Mouse (Mus musculus): ENCODE data around the gene Usp48. TPM values are rescaled to one million over a fixed set of nuclear protein-coding genes. Genes with fewer than 3 reads are reported as not detected.

The Usp48 gene
- polyA plus RNA-seq, 1 experiment from 2014 or later, result 76.8 TPM

DNA sequence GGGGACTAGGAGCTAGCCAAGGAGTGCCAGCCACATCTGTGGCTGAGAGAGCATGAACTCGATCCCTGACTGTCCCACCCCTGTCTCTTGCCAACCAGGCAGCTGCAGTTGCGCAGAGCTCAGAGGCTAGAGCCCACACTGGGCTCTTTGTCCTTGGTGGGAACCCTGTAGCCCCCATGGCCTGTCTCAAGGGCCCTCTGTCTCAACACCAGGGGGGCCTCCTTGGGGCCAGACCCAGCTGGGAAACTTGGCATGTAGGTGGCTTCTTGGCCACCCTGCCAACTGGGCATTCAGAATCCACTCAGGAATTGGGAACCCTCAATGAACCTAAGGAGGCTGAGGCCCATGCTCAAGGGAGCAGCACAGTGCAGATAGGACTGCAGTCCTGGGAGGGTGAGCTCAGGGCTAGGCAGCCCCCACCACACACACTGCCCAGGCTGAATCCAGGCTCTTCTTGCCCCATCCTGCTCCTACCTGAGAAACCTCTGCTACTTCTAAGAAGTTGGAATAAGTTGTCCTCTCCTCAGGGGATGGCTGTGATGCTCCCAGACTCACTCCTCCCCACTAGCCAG, 86.5 kb downstream of the Usp48 start:
- Histone ChIP-seq H3K4me2 (ENCODE audit: low read length) (no peak overlapping the region), H3K27me3 (ENCODE audit: control insufficient read depth, insufficient read depth, low read length) (no peaks in the 10 kb centered on the region; the same call in 1 of the 2 replicates), H3K9ac (replicated peaks; ENCODE audit: low read length) (0 out of 2 replicates have a peak overlapping the region, but pooled peaks have one; percentile 14), H3K27ac (replicated peaks; ENCODE audit: low read depth, low read length) (peak overlapping the region; percentile 33; the same call in 1 of the 2 replicates), H3K4me3 (replicated peaks; ENCODE audit: low read depth, low read length) (no peak overlapping the region), H3K36me3 (ENCODE audit: control insufficient read depth, insufficient read depth, low read length) (no peaks in the 10 kb centered on the region), H3K9me3 (ENCODE audit: control insufficient read depth, low read length) (no peaks in the 10 kb centered on the region), H3K4me1 (ENCODE audit: control insufficient read depth, insufficient read depth, low read length) (peaks cover 23% of the 10 kb centered on the region)
- ATAC-seq (ENCODE audit: low FRiP score, low TSS enrichment) (no peak), DNase-seq (no peak)
- WGBS, result 83% methylated on average over 2 of the region's 2 CpGs

DNA sequence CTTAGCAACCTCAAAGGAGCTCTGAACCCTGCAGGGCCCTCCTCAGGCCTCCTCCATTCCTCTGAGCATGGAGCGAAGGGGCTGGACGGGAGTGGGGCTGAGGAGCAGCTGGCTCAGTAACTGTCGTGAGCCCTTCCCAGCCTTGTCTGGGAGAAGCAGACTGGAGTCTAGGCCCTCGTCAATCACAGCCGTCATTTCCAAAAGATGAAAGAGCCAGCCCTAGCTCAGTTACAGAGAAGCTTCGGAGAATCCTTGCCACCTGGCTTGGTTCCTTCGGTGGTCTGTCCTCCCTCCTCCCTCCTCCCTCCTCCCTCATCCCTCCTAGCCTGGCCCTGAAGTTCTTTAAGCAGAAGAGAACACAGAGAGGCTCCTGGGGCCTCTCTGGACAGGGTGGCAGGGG, 87.2 kb downstream of the Usp48 start:
- H3K4me2 ChIP-seq (ENCODE audit: low read length), result peak overlapping the region; percentile 72; the same call in 1 of the 2 replicates
- DNase-seq (peak; percentile 43), ATAC-seq (ENCODE audit: low FRiP score, low TSS enrichment) (no peak)
- peak overlapping the region; percentile 14; the same call in 1 of the 2 replicates for H3K9ac ChIP-seq (replicated peaks; ENCODE audit: low read length)
- WGBS, result 26% methylated on average over 7 of the region's 7 CpGs
- H3K36me3 ChIP-seq (ENCODE audit: control insufficient read depth, insufficient read depth, low read length), result no peaks in the 10 kb centered on the region
- no peak overlapping the region for H3K4me3 ChIP-seq (replicated peaks; ENCODE audit: low read depth, low read length)
- peak overlapping the region; percentile 33; the same call in 1 of the 2 replicates for H3K27ac ChIP-seq (replicated peaks; ENCODE audit: low read depth, low read length)
- no peaks in the 10 kb centered on the region; the same call in 1 of the 2 replicates for H3K27me3 ChIP-seq (ENCODE audit: control insufficient read depth, insufficient read depth, low read length)
- H3K9me3 ChIP-seq (ENCODE audit: control insufficient read depth, low read length), result no peaks in the 10 kb centered on the region
- peaks cover 23% of the 10 kb centered on the region for H3K4me1 ChIP-seq (ENCODE audit: control insufficient read depth, insufficient read depth, low read length)

DNA sequence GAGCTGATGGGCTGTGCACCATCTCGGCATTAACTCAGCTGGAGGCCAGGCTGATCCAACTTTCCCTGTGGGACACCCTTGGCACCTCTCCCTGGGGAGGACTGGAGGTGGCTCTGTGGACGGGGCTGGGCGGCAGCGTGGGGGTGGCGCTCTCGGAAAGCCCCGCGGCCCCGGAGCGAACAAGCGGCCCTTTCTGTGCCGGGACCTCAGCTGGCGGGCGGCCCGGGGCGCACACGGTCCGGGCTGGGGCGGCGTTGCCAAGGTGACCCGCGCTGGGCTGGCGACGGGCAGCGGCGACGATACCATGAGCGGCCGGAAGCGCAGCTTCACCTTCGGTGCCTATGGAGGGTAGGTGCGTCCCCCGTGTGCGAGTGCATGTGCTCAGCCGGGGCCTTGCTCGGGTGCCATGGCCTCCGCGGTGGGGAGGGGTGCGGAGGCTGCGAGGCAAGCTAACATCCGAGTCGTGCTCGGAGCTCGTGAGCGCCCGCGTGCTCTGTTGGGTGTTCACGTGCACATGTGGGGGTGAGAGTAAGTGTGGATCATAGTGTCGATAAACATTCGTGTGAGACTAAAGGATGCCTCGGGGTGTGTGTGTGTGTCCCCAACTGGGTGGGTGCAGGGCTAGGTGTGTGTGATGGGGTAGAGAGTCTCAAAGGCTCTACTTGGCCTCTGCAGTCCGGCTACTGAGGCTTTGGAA, 88.0 kb downstream of the Usp48 start:
- H3K4me3 ChIP-seq (replicated peaks; ENCODE audit: low read depth, low read length), result peak overlapping the region; percentile 33
- 4% methylated on average over 52 of the region's 52 CpGs for WGBS
- ATAC-seq (ENCODE audit: low FRiP score, low TSS enrichment), result peak; percentile 38; the same call in 1 of the 2 replicates
- peak overlapping the region; percentile 72 for H3K4me2 ChIP-seq (ENCODE audit: low read length)
- H3K27me3 ChIP-seq (ENCODE audit: control insufficient read depth, insufficient read depth, low read length), result no peaks in the 10 kb centered on the region; the same call in 1 of the 2 replicates
- H3K9me3 ChIP-seq (ENCODE audit: control insufficient read depth, low read length), result no peaks in the 10 kb centered on the region
- peak; percentile 78 for DNase-seq
- H3K4me1 ChIP-seq (ENCODE audit: control insufficient read depth, insufficient read depth, low read length), result peaks cover 25% of the 10 kb centered on the region
- H3K9ac ChIP-seq (replicated peaks; ENCODE audit: low read length), result peak overlapping the region; percentile 51
- H3K27ac ChIP-seq (replicated peaks; ENCODE audit: low read depth, low read length), result peak overlapping the region; percentile 33; the same call in 1 of the 2 replicates
- H3K36me3 ChIP-seq (ENCODE audit: control insufficient read depth, insufficient read depth, low read length), result no peaks in the 10 kb centered on the region

DNA sequence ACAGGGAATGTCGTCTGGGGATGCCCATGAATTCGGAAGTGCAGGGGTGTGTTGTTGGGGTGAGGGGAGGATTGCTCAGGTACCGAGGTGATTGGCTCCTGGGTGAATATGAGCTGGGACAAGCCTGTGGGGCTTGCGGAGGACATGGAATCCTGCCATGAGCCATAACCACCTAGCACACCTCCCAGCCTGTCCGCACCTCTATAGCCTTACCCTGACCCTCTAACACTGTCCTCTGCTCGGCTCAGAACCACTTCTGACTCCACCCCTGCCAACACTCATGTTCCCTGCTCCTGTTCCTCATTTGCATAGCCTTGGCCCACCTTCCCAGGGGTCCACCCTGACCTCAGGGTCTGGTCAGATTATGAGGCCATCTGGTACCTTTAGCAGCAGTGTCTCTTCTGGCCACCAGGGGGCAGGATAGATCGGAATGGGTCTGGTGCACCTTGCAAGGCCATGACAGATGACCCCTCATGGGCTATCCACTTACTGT, 89.5 kb downstream of the Usp48 start:
- Histone ChIP-seq H3K36me3 (ENCODE audit: control insufficient read depth, insufficient read depth, low read length) (no peaks in the 10 kb centered on the region), H3K27me3 (ENCODE audit: control insufficient read depth, insufficient read depth, low read length) (no peaks in the 10 kb centered on the region; the same call in 1 of the 2 replicates), H3K4me1 (ENCODE audit: control insufficient read depth, insufficient read depth, low read length) (peaks cover 25% of the 10 kb centered on the region), H3K9me3 (ENCODE audit: control insufficient read depth, low read length) (no peaks in the 10 kb centered on the region), H3K9ac (replicated peaks; ENCODE audit: low read length) (no peak overlapping the region), H3K4me2 (ENCODE audit: low read length) (no peak overlapping the region), H3K4me3 (replicated peaks; ENCODE audit: low read depth, low read length) (no peak overlapping the region), H3K27ac (replicated peaks; ENCODE audit: low read depth, low read length) (no peak overlapping the region)
- WGBS, result 52% methylated on average over 7 of the region's 7 CpGs
- ATAC-seq (ENCODE audit: low FRiP score, low TSS enrichment) (no peak), DNase-seq (peak; percentile 62)

DNA sequence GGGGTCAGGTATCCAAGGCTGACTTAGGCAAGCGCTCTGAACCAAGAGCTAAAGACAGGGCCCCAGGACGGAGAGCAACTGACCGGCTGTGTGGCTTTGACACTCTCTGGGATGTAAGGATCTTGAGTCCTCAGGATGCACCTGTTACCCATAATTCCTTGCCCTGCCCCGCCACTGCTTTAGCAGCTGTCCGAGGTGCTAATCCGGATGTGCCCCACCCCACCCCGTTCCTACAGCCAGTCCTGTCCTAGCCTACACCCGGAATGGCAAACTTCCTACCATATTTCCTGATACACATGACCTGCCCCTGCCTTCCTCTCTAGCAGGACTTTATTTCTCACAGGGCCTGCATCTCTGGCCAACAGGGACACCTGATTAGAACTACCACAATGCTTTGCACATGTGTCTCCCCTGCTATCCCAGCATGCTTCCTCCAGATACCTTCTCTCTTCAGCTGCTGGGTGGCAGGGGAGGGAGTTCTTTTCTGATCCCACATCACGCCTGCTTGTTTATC, 91.3 kb downstream of the Usp48 start:
- H3K9ac ChIP-seq (replicated peaks; ENCODE audit: low read length), result no peak overlapping the region
- 37% methylated on average over 9 of the region's 9 CpGs for WGBS
- H3K4me1 ChIP-seq (ENCODE audit: control insufficient read depth, insufficient read depth, low read length), result peaks cover 25% of the 10 kb centered on the region

DNA sequence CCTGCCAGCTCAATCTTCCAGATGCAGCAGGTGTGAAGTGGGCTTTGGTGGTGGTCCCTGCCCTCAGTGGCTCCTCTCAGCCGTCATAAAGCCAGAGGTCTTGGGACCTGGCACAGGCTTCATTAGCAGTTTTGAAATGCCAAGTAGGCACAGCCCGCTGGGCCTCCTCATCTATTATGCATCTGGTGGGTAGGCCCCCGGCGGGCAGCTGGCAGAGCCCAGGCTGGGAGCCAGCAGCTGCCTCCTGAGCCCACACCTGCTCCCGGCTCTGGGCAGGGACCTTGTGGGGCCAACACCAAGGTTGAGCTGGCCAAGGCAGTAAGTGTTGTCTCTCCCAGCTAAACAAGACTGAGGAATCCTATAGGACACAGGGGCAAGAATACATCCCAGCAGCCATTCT, 92.7 kb downstream of the Usp48 start:
- no peak overlapping the region for H3K4me2 ChIP-seq (ENCODE audit: low read length)
- peak; percentile 53 for DNase-seq
- no peak overlapping the region for H3K9ac ChIP-seq (replicated peaks; ENCODE audit: low read length)
- H3K4me3 ChIP-seq (replicated peaks; ENCODE audit: low read depth, low read length), result no peak overlapping the region
- H3K9me3 ChIP-seq (ENCODE audit: control insufficient read depth, low read length), result no peaks in the 10 kb centered on the region
- no peaks in the 10 kb centered on the region; the same call in 1 of the 2 replicates for H3K27me3 ChIP-seq (ENCODE audit: control insufficient read depth, insufficient read depth, low read length)
- peaks cover 14% of the 10 kb centered on the region for H3K4me1 ChIP-seq (ENCODE audit: control insufficient read depth, insufficient read depth, low read length)
- ATAC-seq (ENCODE audit: low FRiP score, low TSS enrichment), result no peak
- no peaks in the 10 kb centered on the region for H3K36me3 ChIP-seq (ENCODE audit: control insufficient read depth, insufficient read depth, low read length)
- no peak overlapping the region for H3K27ac ChIP-seq (replicated peaks; ENCODE audit: low read depth, low read length)
- WGBS, result 52% methylated on average over 5 of the region's 5 CpGs

More for the DNA sequence above, 91.3 kb downstream of the Usp48 start:
- no peaks in the 10 kb centered on the region; the same call in 1 of the 2 replicates for H3K27me3 ChIP-seq (ENCODE audit: control insufficient read depth, insufficient read depth, low read length)
- no peak for ATAC-seq (ENCODE audit: low FRiP score, low TSS enrichment)
- no peaks in the 10 kb centered on the region for H3K36me3 ChIP-seq (ENCODE audit: control insufficient read depth, insufficient read depth, low read length)
- H3K27ac ChIP-seq (replicated peaks; ENCODE audit: low read depth, low read length), result no peak overlapping the region
- no peaks in the 10 kb centered on the region for H3K9me3 ChIP-seq (ENCODE audit: control insufficient read depth, low read length)
- no peak for DNase-seq
- H3K4me3 ChIP-seq (replicated peaks; ENCODE audit: low read depth, low read length), result no peak overlapping the region
- no peak overlapping the region for H3K4me2 ChIP-seq (ENCODE audit: low read length)

DNA sequence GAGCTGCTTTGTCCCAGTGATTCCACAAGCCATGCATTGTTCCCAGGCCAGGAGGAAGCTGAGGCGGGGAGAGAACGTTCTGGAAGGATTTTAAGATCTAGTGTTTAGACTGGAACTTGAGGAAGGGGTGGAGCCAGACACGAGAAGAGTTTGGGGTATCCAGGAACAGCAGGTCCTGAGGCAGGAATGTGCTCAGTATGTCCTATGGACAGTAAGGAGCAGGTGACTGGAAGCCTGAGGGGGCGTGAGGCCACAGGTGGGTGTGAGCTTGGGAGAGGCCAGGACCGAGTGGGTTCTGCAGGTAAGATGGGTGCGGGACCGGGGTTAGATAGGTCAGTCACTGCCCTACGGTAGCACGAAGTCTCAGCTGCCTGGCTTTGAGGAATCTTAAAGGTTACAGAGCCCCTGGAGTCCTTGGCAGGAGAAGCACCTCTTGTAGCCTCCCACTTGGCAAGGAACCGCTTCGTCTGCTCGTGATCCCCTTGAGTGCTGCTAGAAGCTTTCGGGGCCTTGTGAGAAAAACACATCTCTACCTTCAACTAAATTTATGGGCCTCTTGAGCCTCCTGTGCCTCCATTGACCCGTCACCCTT, 93.8 kb downstream of the Usp48 start:
- Histone ChIP-seq H3K9ac (replicated peaks; ENCODE audit: low read length) (no peak overlapping the region), H3K9me3 (ENCODE audit: control insufficient read depth, low read length) (no peaks in the 10 kb centered on the region), H3K4me3 (replicated peaks; ENCODE audit: low read depth, low read length) (no peak overlapping the region), H3K27me3 (ENCODE audit: control insufficient read depth, insufficient read depth, low read length) (no peaks in the 10 kb centered on the region; the same call in 1 of the 2 replicates), H3K36me3 (ENCODE audit: control insufficient read depth, insufficient read depth, low read length) (no peaks in the 10 kb centered on the region), H3K4me2 (ENCODE audit: low read length) (no peak overlapping the region), H3K27ac (replicated peaks; ENCODE audit: low read depth, low read length) (no peak overlapping the region), H3K4me1 (ENCODE audit: control insufficient read depth, insufficient read depth, low read length) (0 out of 2 replicates have a peak, but pooled peaks cover 4% of the 10 kb centered on the region)
- ATAC-seq (ENCODE audit: low FRiP score, low TSS enrichment), result no peak
- WGBS, result 88% methylated on average over 14 of the region's 14 CpGs
- DNase-seq, result no peak

DNA sequence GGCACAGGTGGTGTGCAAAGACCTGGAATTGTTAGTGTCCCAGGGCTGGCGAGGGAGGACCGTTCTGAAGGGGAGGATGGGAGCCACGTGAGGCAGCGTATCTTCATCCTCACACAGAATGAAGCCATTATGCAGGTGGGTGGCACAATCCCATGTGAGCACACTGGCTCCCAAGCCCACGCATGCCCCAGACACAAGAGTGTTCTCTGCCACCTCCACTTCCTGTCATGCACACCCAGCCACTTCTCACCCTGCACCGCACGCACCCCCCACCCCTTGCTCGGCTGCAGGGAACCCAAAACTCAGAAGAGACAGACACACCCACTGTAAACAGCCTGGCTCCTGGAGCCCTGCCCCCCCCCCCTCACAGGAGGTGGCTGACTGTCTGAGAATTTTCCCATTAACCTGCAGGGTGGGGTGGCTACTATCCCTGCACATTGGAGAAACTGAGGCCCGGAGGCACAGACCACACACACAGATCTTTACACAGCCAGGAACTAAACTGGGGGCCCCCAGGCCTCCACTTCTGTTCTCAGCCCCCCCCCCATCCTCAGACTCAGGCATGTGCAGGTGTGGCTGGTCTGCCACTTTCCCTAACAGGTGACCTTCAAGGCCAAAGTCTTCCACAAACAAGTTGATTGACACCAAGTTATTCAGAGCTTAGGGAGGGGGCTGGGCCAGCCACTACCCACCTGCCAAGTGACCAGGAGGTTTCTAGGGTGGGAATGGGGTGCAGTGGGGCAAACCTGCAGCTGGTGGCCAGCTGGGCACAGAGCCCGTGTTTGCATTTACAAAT, 98.8 kb downstream of the Usp48 start:
- Histone ChIP-seq H3K27ac (replicated peaks; ENCODE audit: low read depth, low read length) (no peak overlapping the region), H3K27me3 (ENCODE audit: control insufficient read depth, insufficient read depth, low read length) (no peaks in the 10 kb centered on the region), H3K4me2 (ENCODE audit: low read length) (no peak overlapping the region), H3K9ac (replicated peaks; ENCODE audit: low read length) (no peak overlapping the region), H3K36me3 (ENCODE audit: control insufficient read depth, insufficient read depth, low read length) (no peaks in the 10 kb centered on the region), H3K9me3 (ENCODE audit: control insufficient read depth, low read length) (no peaks in the 10 kb centered on the region), H3K4me1 (ENCODE audit: control insufficient read depth, insufficient read depth, low read length) (no peaks in the 10 kb centered on the region), H3K4me3 (replicated peaks; ENCODE audit: low read depth, low read length) (no peak overlapping the region)
- WGBS, result 85% methylated on average over 10 of the region's 10 CpGs
- no peak for DNase-seq
- no peak for ATAC-seq (ENCODE audit: low FRiP score, low TSS enrichment)

Data from midbrain, embryonic 14.5 days (tissue).